Mouse (Mus musculus) embryonic facial prominence, embryonic 15.5 days (tissue): ENCODE measurements at regions not wholly inside any gene's neighbourhood (a gene's known extent, or its start where the extent isn't known, plus 50 kb on each side); places are given as distances from the start of the nearest gene placed in this dataset.

Experiments
- ATAC-seq: fragments of 200-750 bp; cut with Nextera tagmentation; 2 replicates; pipeline ENCODE4 v1.8.0; 2017; ENCODE audit warnings: low read depth, moderate TSS enrichment; ENCODE audit not compliant: insufficient number of reproducible peaks, low FRiP score, low TSS enrichment
- H3K27ac ChIP-seq: fragments of 300-500 bp; sonication (generic); replicated peaks from 2 replicates; pipeline ENCODE4 v1.5.1; 2015; ENCODE audit warnings: mild to moderate bottlenecking, inconsistent platforms
- H3K27me3 ChIP-seq: fragments of 300-500 bp; sonication (generic); 2 replicates; pipeline ENCODE4 v1.6.1; 2015; ENCODE audit warnings: inconsistent platforms
- H3K36me3 ChIP-seq: fragments of 300-500 bp; sonication (generic); 2 replicates; pipeline ENCODE4 v1.6.1; 2015; ENCODE audit warnings: mild to moderate bottlenecking, inconsistent platforms
- H3K4me1 ChIP-seq: fragments of 300-500 bp; sonication (generic); 2 replicates; pipeline ENCODE4 v1.6.1; 2015; ENCODE audit warnings: inconsistent platforms
- H3K4me2 ChIP-seq: fragments of 300-500 bp; sonication (generic); replicated peaks from 2 replicates; pipeline ENCODE4 v1.6.1; 2015; ENCODE audit warnings: mild to moderate bottlenecking, inconsistent platforms
- H3K4me3 ChIP-seq: fragments of 300-500 bp; sonication (generic); replicated peaks from 2 replicates; pipeline ENCODE4 v1.5.1; 2015; ENCODE audit warnings: mild to moderate bottlenecking, inconsistent platforms
- H3K9ac ChIP-seq: fragments of 300-500 bp; sonication (generic); 2 replicates; pipeline ENCODE4 v1.6.1; 2015; ENCODE audit warnings: inconsistent platforms
- H3K9me3 ChIP-seq: fragments of 300-500 bp; sonication (generic); replicated peaks from 2 replicates; pipeline ENCODE4 v1.6.1; 2016; ENCODE audit warnings: inconsistent platforms
- WGBS: fragments of 180-500 bp; shearing (Covaris S2); methylation state at CpG from one replicate; pipeline ENCODE4 v1.1.7; 2015; 5-methylcytosine and 5-hydroxymethylcytosine counted together

DNA sequence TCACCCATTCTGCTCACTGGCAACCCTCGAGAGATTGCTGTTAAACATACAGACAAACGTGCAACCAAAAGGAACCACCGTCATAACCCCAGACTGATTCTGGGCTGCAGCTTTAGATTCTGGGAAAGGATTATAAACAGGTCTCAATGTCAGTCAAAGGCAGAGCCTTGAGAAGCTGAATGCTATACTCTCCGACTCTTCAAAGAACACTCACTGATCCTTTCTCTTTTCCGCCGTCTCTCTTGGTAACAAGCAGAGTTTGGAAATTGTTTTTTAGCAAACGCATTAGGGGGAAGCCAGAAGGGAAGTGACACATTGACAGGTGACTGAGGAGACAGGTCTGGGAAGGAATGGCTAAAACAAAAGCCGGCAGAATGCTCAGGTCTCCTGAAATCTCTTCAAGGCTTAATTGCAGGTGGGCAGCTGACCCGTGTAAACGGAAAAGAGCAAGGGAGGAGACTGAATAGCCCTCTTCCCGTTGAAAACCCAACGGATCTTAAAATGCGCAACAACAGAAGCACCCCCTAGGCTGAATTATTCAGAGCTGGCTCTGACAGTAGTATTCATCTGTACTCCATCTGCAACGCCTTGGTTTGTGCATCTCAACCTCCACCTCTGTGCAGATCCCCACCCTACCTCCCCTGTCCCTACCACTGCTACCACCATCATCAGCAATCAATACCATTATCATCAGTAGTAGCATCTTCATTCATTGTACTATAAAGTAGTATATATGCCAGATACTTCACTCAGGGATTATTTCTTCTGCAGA, 219.6 kb downstream of the Tmem38b start:
- Histone ChIP-seq H3K27ac (no peak overlapping the region), H3K4me1 (no peaks in the 10 kb centered on the region), H3K36me3 (no peaks in the 10 kb centered on the region), H3K4me3 (no peak overlapping the region), H3K4me2 (no peak overlapping the region), H3K27me3 (no peaks in the 10 kb centered on the region), H3K9me3 (no peaks in the 10 kb centered on the region), H3K9ac (no peak overlapping the region)
- no peak for ATAC-seq
- 48% methylated on average over 14 of the region's 14 CpGs for WGBS

GRCm38 (mm10) chr4:54064331-54064730, 238.5 kb downstream of the Tmem38b start:
- Histone ChIP-seq H3K4me1 (peaks cover 6% of the 10 kb centered on the region; the same call in 1 of the 2 replicates), H3K27me3 (no peaks in the 10 kb centered on the region), H3K9me3 (0 out of 2 replicates have a peak, but pooled peaks cover 2% of the 10 kb centered on the region), H3K36me3 (no peaks in the 10 kb centered on the region), H3K4me3 (no peak overlapping the region), H3K9ac (no peak overlapping the region), H3K27ac (no peak overlapping the region), H3K4me2 (no peak overlapping the region)
- no peak for ATAC-seq
- 83% methylated on average over 4 of the region's 4 CpGs for WGBS

GRCm38 (mm10) chr4:54071951-54072350, 246.1 kb downstream of the Tmem38b start:
- H3K9me3 ChIP-seq: 0 out of 2 replicates have a peak, but pooled peaks cover 12% of the 10 kb centered on the region
- H3K4me2 ChIP-seq: no peak overlapping the region
- H3K4me1 ChIP-seq: 0 out of 2 replicates have a peak, but pooled peaks cover 3% of the 10 kb centered on the region
- WGBS: 43% methylated on average over 4 of the region's 4 CpGs
- H3K9ac ChIP-seq: no peak overlapping the region
- no peaks in the 10 kb centered on the region for H3K27me3 ChIP-seq
- ATAC-seq: no peak
- no peaks in the 10 kb centered on the region for H3K36me3 ChIP-seq
- H3K27ac ChIP-seq: no peak overlapping the region
- H3K4me3 ChIP-seq: no peak overlapping the region

- no peak for ATAC-seq
- Histone ChIP-seq H3K4me2 (no peak overlapping the region), H3K4me1 (0 out of 2 replicates have a peak, but pooled peaks cover 3% of the 10 kb centered on the region), H3K9me3 (0 out of 2 replicates have a peak, but pooled peaks cover 12% of the 10 kb centered on the region), H3K4me3 (no peak overlapping the region), H3K9ac (no peak overlapping the region), H3K27me3 (no peaks in the 10 kb centered on the region), H3K36me3 (no peaks in the 10 kb centered on the region), H3K27ac (no peak overlapping the region)
- 48% methylated on average over 3 of the region's 3 CpGs for WGBS
These were observed 246.6 kb downstream of the Tmem38b start for GRCm38 (mm10) chr4:54072482-54072881.

- no peak overlapping the region for H3K9ac ChIP-seq
- H3K4me2 ChIP-seq: no peak overlapping the region
- no peaks in the 10 kb centered on the region for H3K36me3 ChIP-seq
- 0 out of 2 replicates have a peak, but pooled peaks cover 3% of the 10 kb centered on the region for H3K4me1 ChIP-seq
- no peak overlapping the region for H3K27ac ChIP-seq
- H3K4me3 ChIP-seq: no peak overlapping the region
- no peaks in the 10 kb centered on the region for H3K27me3 ChIP-seq
- ATAC-seq: no peak
- WGBS: 29% methylated on average over 10 of the region's 10 CpGs
- H3K9me3 ChIP-seq: 0 out of 2 replicates have a peak, but pooled peaks cover 12% of the 10 kb centered on the region
These were observed 247.1 kb downstream of the Tmem38b start for GRCm38 (mm10) chr4:54072932-54073331.

GRCm38 (mm10) chr4:54073483-54073882, 247.6 kb downstream of the Tmem38b start:
- H3K4me1 ChIP-seq: 0 out of 2 replicates have a peak, but pooled peaks cover 3% of the 10 kb centered on the region
- no peak overlapping the region for H3K4me2 ChIP-seq
- H3K9me3 ChIP-seq: 0 out of 2 replicates have a peak, but pooled peaks cover 12% of the 10 kb centered on the region
- no peak overlapping the region for H3K9ac ChIP-seq
- no peak for ATAC-seq
- 59% methylated on average over 7 of the region's 7 CpGs for WGBS
- H3K27me3 ChIP-seq: no peaks in the 10 kb centered on the region
- H3K4me3 ChIP-seq: no peak overlapping the region
- H3K27ac ChIP-seq: no peak overlapping the region
- H3K36me3 ChIP-seq: no peaks in the 10 kb centered on the region

GRCm38 (mm10) chr4:54074226-54074625, 248.4 kb downstream of the Tmem38b start:
- H3K27ac ChIP-seq: no peak overlapping the region
- no peaks in the 10 kb centered on the region for H3K36me3 ChIP-seq
- H3K9me3 ChIP-seq: 0 out of 2 replicates have a peak, but pooled peaks cover 10% of the 10 kb centered on the region
- H3K27me3 ChIP-seq: no peaks in the 10 kb centered on the region
- no peak overlapping the region for H3K4me3 ChIP-seq
- ATAC-seq: no peak
- no peak overlapping the region for H3K4me2 ChIP-seq
- H3K9ac ChIP-seq: no peak overlapping the region
- WGBS: 53% methylated on average over 5 of the region's 5 CpGs
- 0 out of 2 replicates have a peak, but pooled peaks cover 3% of the 10 kb centered on the region for H3K4me1 ChIP-seq

- WGBS: 70% methylated on average over 9 of the region's 9 CpGs
- no peaks in the 10 kb centered on the region for H3K9me3 ChIP-seq
- no peak overlapping the region for H3K4me2 ChIP-seq
- H3K4me1 ChIP-seq: no peaks in the 10 kb centered on the region
- H3K27ac ChIP-seq: no peak overlapping the region
- no peaks in the 10 kb centered on the region for H3K27me3 ChIP-seq
- ATAC-seq: no peak
- no peak overlapping the region for H3K4me3 ChIP-seq
- no peaks in the 10 kb centered on the region for H3K36me3 ChIP-seq
- H3K9ac ChIP-seq: no peak overlapping the region
These were observed 254.7 kb downstream of the Tmem38b start for GRCm38 (mm10) chr4:54080526-54080925.

- 72% methylated on average over 5 of the region's 5 CpGs for WGBS
- Histone ChIP-seq H3K27me3 (no peaks in the 10 kb centered on the region), H3K4me1 (no peaks in the 10 kb centered on the region), H3K4me2 (no peak overlapping the region), H3K36me3 (no peaks in the 10 kb centered on the region), H3K4me3 (no peak overlapping the region), H3K9me3 (no peaks in the 10 kb centered on the region), H3K9ac (no peak overlapping the region), H3K27ac (no peak overlapping the region)
- ATAC-seq: no peak
These were observed 255.6 kb downstream of the Tmem38b start for GRCm38 (mm10) chr4:54081411-54081810.

DNA sequence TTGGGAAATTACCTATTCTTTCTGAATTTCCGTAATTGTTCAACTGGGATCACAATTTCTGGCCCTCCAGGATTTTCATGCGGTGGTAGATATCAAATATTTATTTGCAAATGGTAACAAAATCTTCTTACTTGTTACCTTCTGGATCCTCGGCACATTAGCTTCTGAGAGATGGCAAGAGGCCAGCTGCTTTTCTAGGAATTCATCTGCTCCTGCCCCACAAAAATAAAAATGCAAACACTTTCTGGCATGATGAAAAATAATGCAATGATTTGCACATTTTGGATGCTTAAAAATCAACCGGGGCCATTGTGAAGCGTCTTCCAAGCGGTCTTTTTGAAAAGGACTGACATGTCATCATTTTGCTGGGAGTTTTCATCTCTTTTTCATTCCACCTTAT, 258.9 kb downstream of the Tmem38b start:
- no peak overlapping the region for H3K4me3 ChIP-seq
- no peaks in the 10 kb centered on the region for H3K9me3 ChIP-seq
- 78% methylated on average over 6 of the region's 6 CpGs for WGBS
- no peak for ATAC-seq
- H3K27ac ChIP-seq: no peak overlapping the region
- H3K4me1 ChIP-seq: no peaks in the 10 kb centered on the region
- no peak overlapping the region for H3K4me2 ChIP-seq
- no peak overlapping the region for H3K9ac ChIP-seq
- H3K36me3 ChIP-seq: no peaks in the 10 kb centered on the region
- H3K27me3 ChIP-seq: no peaks in the 10 kb centered on the region

GRCm38 (mm10) chr4:54094285-54094997, 268.6 kb downstream of the Tmem38b start:
- 56% methylated on average over 7 of the region's 7 CpGs for WGBS
- H3K9ac ChIP-seq: no peak overlapping the region
- no peak overlapping the region for H3K4me2 ChIP-seq
- peaks cover 12% of the 10 kb centered on the region for H3K4me1 ChIP-seq
- no peaks in the 10 kb centered on the region for H3K9me3 ChIP-seq
- no peak for ATAC-seq
- H3K27ac ChIP-seq: peak overlapping the region; percentile 13; the same call in 1 of the 2 replicates
- H3K27me3 ChIP-seq: 0 out of 2 replicates have a peak, but pooled peaks cover 3% of the 10 kb centered on the region
- H3K4me3 ChIP-seq: no peak overlapping the region
- H3K36me3 ChIP-seq: no peaks in the 10 kb centered on the region
